Mouse (Mus musculus): Measurements from ENCODE around the gene Armc7.
"Not testable (repeated sequence)": the region's sequence is repeated elsewhere in the genome, so short reads cannot be mapped to it uniquely, and the experiment has no call there.

Gene Armc7

DNA sequence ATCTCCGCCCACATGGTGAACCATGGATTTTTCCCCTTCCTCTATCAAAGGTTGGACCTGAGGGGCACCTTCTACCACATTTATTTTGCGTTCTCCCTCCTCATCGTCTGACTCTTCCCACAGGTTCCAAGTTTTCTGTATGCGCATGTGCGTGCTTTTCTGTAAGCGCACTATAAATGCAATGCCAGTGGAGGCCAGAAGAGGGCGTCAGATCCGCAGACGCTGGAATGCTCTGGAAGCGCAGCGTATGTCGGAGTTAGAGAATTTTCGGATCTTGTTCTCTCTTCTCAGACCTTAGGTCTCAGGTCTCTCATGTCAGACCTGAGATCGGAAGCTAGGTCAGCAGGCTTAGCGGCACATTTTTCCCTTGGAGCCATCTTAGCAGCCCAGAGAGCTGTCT lies 19.8 kb upstream of the Armc7 start:
- no peak for DNase-seq (ENCODE audit: low spot score in 2 of 2)

- no peak for DNase-seq (ENCODE audit: low spot score in 2 of 2)
Measured at GRCm38 (mm10) chr11:115456182-115456581, 19.3 kb upstream of the Armc7 start.

GRCm38 (mm10) chr11:115457405-115457804 lies 18.1 kb upstream of the Armc7 start:
- no peak for DNase-seq (ENCODE audit: low spot score in 2 of 2)

DNA sequence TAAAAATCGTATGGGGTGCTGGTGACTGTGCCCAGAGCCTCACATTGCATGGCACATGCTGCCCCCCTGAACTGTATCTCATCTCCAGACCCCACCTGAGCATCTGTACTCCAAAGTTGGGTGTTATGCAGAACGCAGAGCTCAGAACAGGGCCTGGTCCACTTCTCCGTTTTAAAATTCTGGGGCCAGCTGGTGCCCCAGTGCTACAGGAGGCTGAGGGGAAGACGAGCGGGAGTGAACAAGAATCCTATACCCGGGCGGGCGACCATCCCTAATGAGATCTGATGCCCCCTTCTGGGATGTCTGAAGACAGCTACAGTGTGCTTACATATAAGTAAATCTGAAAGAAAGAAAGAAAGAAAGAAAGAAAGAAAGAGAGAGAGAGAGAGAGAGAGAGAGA lies 14.5 kb upstream of the Armc7 start:
- DNase-seq (ENCODE audit: low spot score in 2 of 2), result no peak

GRCm38 (mm10) chr11:115461846-115462242 lies 13.6 kb upstream of the Armc7 start:
- DNase-seq (ENCODE audit: low spot score in 2 of 2), result no peak

DNA sequence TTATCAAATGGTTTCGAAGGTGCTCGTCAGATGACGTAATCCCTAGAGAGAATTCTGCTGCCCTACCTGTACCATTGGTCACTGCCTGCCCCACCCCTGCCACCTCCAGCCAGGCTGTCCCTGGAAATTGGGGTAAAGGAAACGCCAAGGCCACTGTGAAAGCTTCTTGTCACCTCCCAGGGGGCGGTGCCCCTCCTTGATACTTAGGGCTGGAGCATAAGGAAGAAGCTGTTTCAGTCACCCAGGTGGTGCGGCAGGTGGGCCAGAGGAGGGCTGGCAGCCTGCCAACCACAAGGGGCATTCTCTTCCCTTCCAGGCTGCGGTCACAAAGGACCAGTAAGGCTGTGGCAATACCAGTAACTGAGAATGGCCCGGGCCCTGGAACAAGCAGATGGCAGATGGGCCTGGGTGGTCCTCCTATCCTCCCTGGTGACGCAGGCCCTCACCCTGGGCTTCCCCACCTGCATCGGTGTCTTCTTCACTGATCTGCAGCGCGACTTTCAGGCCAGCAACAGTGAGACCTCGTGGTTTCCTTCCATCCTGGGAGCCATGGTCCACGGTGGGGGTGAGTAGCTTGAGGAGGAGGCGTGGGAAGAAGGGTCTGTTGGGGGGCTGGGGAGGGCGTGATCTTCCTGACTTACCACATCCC lies 13.1 kb upstream of the Armc7 start, which contains the start of gene Slc16a5:
Gene Slc16a5 (plus strand): TSS at position 232 of the 649 bp plus-strand sequence.
- DNase-seq (ENCODE audit: low spot score in 2 of 2), result no peak

- DNase-seq (ENCODE audit: low spot score in 2 of 2), result no peak
Measured at GRCm38 (mm10) chr11:115463397-115463796, 12.1 kb upstream of the Armc7 start.

GRCm38 (mm10) chr11:115464851-115465250 lies 10.6 kb upstream of the Armc7 start:
- DNase-seq (ENCODE audit: low spot score in 2 of 2), result no peak

GRCm38 (mm10) chr11:115467217-115467618 lies 8.2 kb upstream of the Armc7 start:
- no peak for DNase-seq (ENCODE audit: low spot score in 2 of 2)

- peak; percentile 43 to 49 for DNase-seq (ENCODE audit: low spot score in 2 of 2)
Measured at GRCm38 (mm10) chr11:115472183-115472582, 3.3 kb upstream of the Armc7 start.

DNA sequence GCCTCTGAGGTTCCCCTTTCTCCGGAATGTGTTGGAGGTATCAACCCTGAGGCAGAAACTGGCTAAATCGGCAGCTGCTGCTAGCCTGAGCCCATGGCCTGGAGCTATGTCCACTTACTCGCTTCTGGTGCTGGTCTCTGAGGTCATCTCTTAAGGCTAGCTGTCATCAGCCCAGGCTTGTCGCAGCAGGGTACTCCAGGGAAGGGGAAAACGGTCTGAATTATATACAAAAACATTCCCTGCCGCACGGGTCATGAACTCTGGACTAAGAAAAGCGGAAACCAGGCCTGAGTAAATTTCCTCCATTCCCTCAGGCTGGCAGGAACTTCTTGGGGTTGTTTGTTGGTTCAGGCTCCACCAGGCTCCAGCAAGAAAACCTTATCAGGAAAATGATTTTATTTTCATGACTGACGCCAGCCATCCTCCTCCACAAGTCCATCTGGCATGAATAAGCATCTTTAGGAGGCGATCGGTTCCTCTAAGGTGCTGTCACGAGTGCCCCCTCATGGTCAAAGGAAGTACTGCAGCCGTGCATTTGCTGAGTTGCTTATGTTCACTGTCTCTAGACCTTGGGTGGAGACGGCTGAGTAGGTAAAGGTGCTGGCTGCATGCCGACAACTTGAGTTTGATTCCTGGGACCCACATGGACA lies 1.7 kb upstream of the Armc7 start:
- DNase-seq (ENCODE audit: low spot score in 2 of 2), result peak; percentile 88 to 96

- DNase-seq (ENCODE audit: low spot score in 2 of 2), result no peak
Measured at GRCm38 (mm10) chr11:115475758-115476237, 331 bp downstream of the Armc7 start.

DNA sequence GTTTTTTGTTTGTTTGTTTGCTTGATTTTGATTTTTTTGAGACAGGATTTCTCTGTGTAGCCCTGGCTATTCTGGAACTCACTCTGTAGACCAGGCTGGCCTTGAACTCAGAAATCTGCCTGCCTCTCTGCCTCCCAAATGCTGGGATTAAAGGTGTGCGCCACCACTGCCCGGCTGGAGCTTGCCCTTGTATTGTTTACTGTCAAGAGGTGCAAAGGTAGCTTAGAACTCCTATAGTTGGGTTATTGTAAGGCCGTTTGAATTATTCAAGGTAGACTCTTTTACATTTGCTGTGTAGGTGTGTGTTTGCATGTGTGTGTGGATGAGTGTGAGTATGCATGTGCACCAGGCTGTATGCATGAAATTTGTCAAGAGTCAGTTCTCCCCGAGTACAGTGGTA lies 1.2 kb downstream of the Armc7 start:
- not testable (repeated sequence) for DNase-seq (ENCODE audit: low spot score in 2 of 2)

GRCm38 (mm10) chr11:115477388-115477787 lies 1.9 kb downstream of the Armc7 start:
- DNase-seq (ENCODE audit: low spot score in 2 of 2), result not testable (repeated sequence)

GRCm38 (mm10) chr11:115478296-115478938 lies 3.0 kb downstream of the Armc7 start:
- DNase-seq (ENCODE audit: low spot score in 2 of 2), result no peak

- DNase-seq (ENCODE audit: low spot score in 2 of 2), result no peak
Measured at GRCm38 (mm10) chr11:115481553-115482259, 6.2 kb downstream of the Armc7 start.

DNA sequence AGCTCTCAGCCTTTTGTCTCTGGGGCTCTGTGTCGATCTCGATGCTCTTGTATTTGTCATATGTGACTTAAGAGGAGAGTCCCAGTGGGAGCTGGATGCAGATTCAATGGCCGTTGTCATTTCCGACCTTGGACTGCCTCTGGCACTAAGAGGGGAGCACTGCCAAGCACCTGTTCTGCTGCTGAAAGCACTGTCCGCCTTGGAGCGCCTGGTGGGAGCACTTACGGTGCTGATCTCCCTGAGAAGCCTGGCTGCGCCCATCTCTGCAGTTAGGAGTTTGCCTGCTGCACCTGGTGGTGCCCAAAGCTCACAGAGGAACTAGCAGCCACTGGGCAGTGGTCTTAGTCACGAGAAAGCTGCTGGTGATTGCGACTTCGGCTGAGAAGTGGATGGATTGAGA lies 7.8 kb downstream of the Armc7 start:
- DNase-seq (ENCODE audit: low spot score in 2 of 2), result no peak

GRCm38 (mm10) chr11:115483726-115484125 lies 8.3 kb downstream of the Armc7 start:
- DNase-seq (ENCODE audit: low spot score in 2 of 2), result peak in 1 of 2 experiments; percentile 68

DNA sequence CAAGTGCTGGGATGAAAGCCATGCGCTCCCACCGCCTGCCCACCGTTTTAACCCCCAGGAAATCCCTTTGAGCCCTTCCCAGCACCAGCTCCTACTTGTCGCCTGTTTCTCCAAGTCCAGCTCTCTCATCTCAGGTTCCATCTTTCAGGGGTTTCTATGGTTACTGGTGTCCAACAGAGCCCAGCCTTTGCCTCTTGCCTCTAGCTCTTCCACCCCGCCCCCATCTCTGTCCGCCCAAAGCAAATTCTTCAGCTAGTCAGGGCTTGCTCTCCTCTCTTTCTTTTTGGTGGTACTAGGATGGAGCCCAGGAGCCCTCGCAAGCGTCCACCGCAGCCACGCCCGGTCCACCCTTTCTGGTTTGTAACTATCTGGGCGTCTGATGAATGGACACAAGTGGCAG lies 9.7 kb downstream of the Armc7 start:
- DNase-seq (ENCODE audit: low spot score in 2 of 2), result no peak

DNA sequence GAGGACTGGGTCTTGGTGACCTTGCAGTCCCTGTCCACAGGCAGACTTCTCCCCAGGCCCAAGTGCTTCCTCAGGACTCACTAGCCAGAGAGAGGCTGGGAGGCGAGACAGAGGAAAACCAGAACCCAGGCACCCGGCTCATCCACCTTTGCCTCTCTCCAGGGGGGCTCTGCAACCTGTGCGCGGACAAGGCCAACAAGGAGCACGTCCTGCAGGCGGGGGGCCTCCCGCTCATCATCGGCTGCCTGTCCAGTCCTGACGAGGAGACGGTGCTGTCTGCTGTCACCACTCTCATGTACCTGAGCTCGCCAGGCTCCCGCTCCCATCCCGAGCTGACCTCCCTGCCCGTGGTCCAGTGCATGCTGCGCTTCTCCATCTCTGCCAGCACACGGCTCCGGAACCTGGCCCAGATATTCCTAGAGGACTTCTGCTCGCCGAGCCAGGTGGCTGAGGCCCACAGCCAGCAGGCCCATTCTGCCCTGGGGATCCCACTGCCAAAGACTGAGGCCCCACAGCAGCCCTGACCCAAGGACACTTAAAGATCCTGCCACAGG lies 13.2 kb downstream of the Armc7 start:
- DNase-seq (ENCODE audit: low spot score in 2 of 2), result no peak

- DNase-seq (ENCODE audit: low spot score in 2 of 2), result no peak
Measured at GRCm38 (mm10) chr11:115490441-115491355, 15.2 kb downstream of the Armc7 start.

Measured in heart, adult 9 months (tissue).